Mouse (Mus musculus) ES-Bruce4 (cell line): ENCODE measurements around the gene Plpp3. TPM values are rescaled to one million over a fixed set of nuclear protein-coding genes. Genes with fewer than 3 reads are reported as not detected.
A peak's percentile ranks its signal among the peaks of the same experiment; 100 is the strongest.

Experiments
- H3K27ac ChIP-seq: 2 replicates; pipeline ENCODE4 v1.5.1; 2012; ENCODE audit warnings: low read length, inconsistent platforms; ENCODE audit not compliant: insufficient read depth
- H3K27me3 ChIP-seq: 2 replicates; pipeline ENCODE4 v1.6.1; 2012; ENCODE audit warnings: mild to moderate bottlenecking, low read length, inconsistent platforms; ENCODE audit not compliant: control insufficient read depth, poor library complexity, insufficient read depth, severe bottlenecking
- H3K36me3 ChIP-seq: 2 replicates; pipeline ENCODE4 v1.6.1; 2012; ENCODE audit warnings: inconsistent platforms, mild to moderate bottlenecking, low read length, moderate library complexity; ENCODE audit not compliant: control insufficient read depth, poor library complexity, insufficient read depth, severe bottlenecking
- H3K4me1 ChIP-seq: one replicate; pipeline ENCODE4 v1.8.1; 2011; ENCODE audit warnings: low read length; ENCODE audit not compliant: control insufficient read depth, insufficient read depth
- H3K4me3 ChIP-seq: 2 replicates; pipeline ENCODE4 v1.5.1; 2011; ENCODE audit warnings: low read depth, mild to moderate bottlenecking, low read length
- H3K9ac ChIP-seq: 2 replicates; pipeline ENCODE4 v1.6.1; 2012; ENCODE audit warnings: low read depth, mild to moderate bottlenecking, inconsistent platforms; ENCODE audit not compliant: poor library complexity, severe bottlenecking
- H3K9me3 ChIP-seq: replicated peaks from 2 replicates; pipeline ENCODE4 v1.6.1; 2012; ENCODE audit warnings: mild to moderate bottlenecking, low read length, inconsistent platforms; ENCODE audit not compliant: control insufficient read depth, poor library complexity, insufficient read depth, severe bottlenecking
- CTCF ChIP-seq: IDR thresholded peaks from one replicate; pipeline ENCODE4 v1.8.1; 2011; ENCODE audit warnings: low read depth, low read length
- EP300 ChIP-seq: IDR thresholded peaks from 2 replicates; pipeline ENCODE4 v1.6.1; 2011; ENCODE audit warnings: low read depth, low read length; ENCODE audit not compliant: insufficient read depth
- POLR2A ChIP-seq: IDR thresholded peaks from one replicate; pipeline ENCODE4 v1.8.1; 2011; ENCODE audit warnings: low read length; ENCODE audit not compliant: insufficient read depth
- polyA plus RNA-seq: library from polyadenylated mRNA; stranded (reverse); fragments of >200 nt; gene quantifications from 2 replicates; pipeline ENCODE4 v1.2.4, GENCODE M21; 2011; ENCODE audit warnings: low read depth; ENCODE audit not compliant: missing spikeins, insufficient read depth, insufficient read length

Gene Plpp3
- polyA plus RNA-seq, 1 experiment: 16.1 TPM

GRCm38 (mm10) chr4:105129212-105129611 is 27.9 kb upstream of the Plpp3 start:
- no peak overlapping the region for H3K27ac ChIP-seq
- no peak overlapping the region for H3K9ac ChIP-seq
- H3K9me3 ChIP-seq: no peaks in the 10 kb centered on the region
- TF ChIP-seq POLR2A (no peak), CTCF (no peak), EP300 (no peak)
- H3K27me3 ChIP-seq: no peaks in the 10 kb centered on the region
- no peaks in the 10 kb centered on the region for H3K4me1 ChIP-seq
- no peak overlapping the region for H3K4me3 ChIP-seq
- no peaks in the 10 kb centered on the region for H3K36me3 ChIP-seq

- Histone ChIP-seq H3K27me3 (no peaks in the 10 kb centered on the region), H3K4me1 (no peaks in the 10 kb centered on the region), H3K27ac (no peak overlapping the region), H3K36me3 (no peaks in the 10 kb centered on the region), H3K9ac (no peak overlapping the region), H3K9me3 (no peaks in the 10 kb centered on the region), H3K4me3 (no peak overlapping the region)
- TF ChIP-seq POLR2A: no peak
- TF ChIP-seq EP300: no peak
- no peak for TF ChIP-seq CTCF
These were observed 25.3 kb upstream of the Plpp3 start for GRCm38 (mm10) chr4:105131756-105132314.

- H3K27ac ChIP-seq: no peak overlapping the region
- TF ChIP-seq EP300: no peak
- no peak for TF ChIP-seq POLR2A
- TF ChIP-seq CTCF: no peak
These were observed 23.6 kb upstream of the Plpp3 start for GRCm38 (mm10) chr4:105133350-105134050.

GRCm38 (mm10) chr4:105149492-105149891 is 7.7 kb upstream of the Plpp3 start:
- H3K36me3 ChIP-seq: no peaks in the 10 kb centered on the region
- no peak overlapping the region for H3K4me3 ChIP-seq
- no peak for TF ChIP-seq POLR2A
- no peak for TF ChIP-seq EP300
- TF ChIP-seq CTCF: no peak

More at GRCm38 (mm10) chr4:105133350-105134050, 23.6 kb upstream of the Plpp3 start:
- Histone ChIP-seq H3K4me3 (no peak overlapping the region), H3K9ac (no peak overlapping the region), H3K36me3 (no peaks in the 10 kb centered on the region), H3K4me1 (no peaks in the 10 kb centered on the region), H3K27me3 (no peaks in the 10 kb centered on the region), H3K9me3 (no peaks in the 10 kb centered on the region)

GRCm38 (mm10) chr4:105151911-105152690 is 5.0 kb upstream of the Plpp3 start:
- Histone ChIP-seq H3K4me3 (no peak overlapping the region), H3K36me3 (no peaks in the 10 kb centered on the region), H3K27me3 (no peaks in the 10 kb centered on the region), H3K9me3 (no peaks in the 10 kb centered on the region), H3K4me1 (no peaks in the 10 kb centered on the region), H3K9ac (0 out of 2 replicates have a peak overlapping the region, but pooled peaks have one; percentile 51), H3K27ac (no peak overlapping the region)
- TF ChIP-seq POLR2A (no peak), CTCF (peak; percentile 48)

More at GRCm38 (mm10) chr4:105149492-105149891, 7.7 kb upstream of the Plpp3 start:
- no peak overlapping the region for H3K27ac ChIP-seq
- no peaks in the 10 kb centered on the region for H3K4me1 ChIP-seq
- H3K27me3 ChIP-seq: no peaks in the 10 kb centered on the region
- no peak overlapping the region for H3K9ac ChIP-seq
- no peaks in the 10 kb centered on the region for H3K9me3 ChIP-seq
